Mouse (Mus musculus) neural tube, embryonic 12.5 days (tissue): ENCODE measurements around the gene Axl. TPM values are rescaled to one million over a fixed set of nuclear protein-coding genes. Genes with fewer than 3 reads are reported as not detected.

Experiments used
- ATAC-seq: fragments of 200-750 bp; cut with Nextera tagmentation; 2 replicates; pipeline ENCODE4 v1.8.0; 2017; ENCODE audit warnings: low read depth, mild to moderate bottlenecking, moderate TSS enrichment, moderate library complexity; ENCODE audit not compliant: low FRiP score
- H3K27ac ChIP-seq: fragments of 300-500 bp; sonication (generic); 2 replicates; pipeline ENCODE4 v1.5.1; 2016
- H3K27me3 ChIP-seq: fragments of 300-500 bp; sonication (generic); replicated peaks from 2 replicates; pipeline ENCODE4 v1.6.1; 2016; ENCODE audit warnings: mild to moderate bottlenecking
- H3K36me3 ChIP-seq: fragments of 300-500 bp; sonication (generic); 2 replicates; pipeline ENCODE4 v1.6.1; 2016; ENCODE audit warnings: mild to moderate bottlenecking
- H3K4me1 ChIP-seq: fragments of 300-500 bp; sonication (generic); 2 replicates; pipeline ENCODE4 v1.6.1; 2016
- H3K4me2 ChIP-seq: fragments of 300-500 bp; sonication (generic); replicated peaks from 2 replicates; pipeline ENCODE4 v1.6.1; 2016; ENCODE audit warnings: mild to moderate bottlenecking
- H3K4me3 ChIP-seq: fragments of 300-500 bp; sonication (generic); 2 replicates; pipeline ENCODE4 v1.5.1; 2016
- H3K9ac ChIP-seq: fragments of 300-500 bp; sonication (generic); 2 replicates; pipeline ENCODE4 v1.6.1; 2016; ENCODE audit warnings: mild to moderate bottlenecking
- H3K9me3 ChIP-seq: fragments of 300-500 bp; sonication (generic); 2 replicates; pipeline ENCODE4 v1.6.1; 2016; ENCODE audit warnings: mild to moderate bottlenecking
- WGBS: fragments of 180-500 bp; shearing (Covaris S2); methylation state at CpG from one replicate; pipeline ENCODE4 v1.1.7; 2016; 5-methylcytosine and 5-hydroxymethylcytosine counted together
- polyA plus RNA-seq: library from polyadenylated mRNA; unstranded; fragments of >200 nt; fragmentation: Nextera tagmentation; extraction: Ambion mirVana; gene quantifications from 2 replicates; pipeline ENCODE4 v1.2.1, GENCODE M21; 2016

The Axl gene
- polyA plus RNA-seq, 1 experiment from 2014 or later, result 33.0 TPM

DNA sequence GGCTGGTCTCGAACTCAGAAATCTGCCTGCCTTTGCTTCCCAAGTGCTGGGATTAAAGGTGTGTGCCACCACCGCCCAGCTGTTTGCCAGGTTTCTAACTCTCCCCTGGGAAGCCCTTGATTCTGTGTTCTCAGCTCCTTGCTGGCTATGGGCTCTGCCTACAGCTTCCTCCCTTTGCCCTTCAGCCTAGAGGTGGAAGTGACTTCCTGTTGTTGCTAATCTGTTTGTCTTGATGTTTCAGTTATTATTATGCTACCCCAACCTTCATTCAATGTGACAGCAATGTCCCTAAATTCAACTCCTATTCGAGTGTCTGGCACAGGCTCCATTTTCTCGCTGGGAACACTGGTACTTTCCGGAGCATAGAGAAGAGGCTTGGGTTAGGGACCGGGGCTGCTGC, 22.4 kb downstream of the Axl start:
- 89% methylated on average over 6 of the region's 6 CpGs for WGBS
- Histone ChIP-seq H3K9me3 (no peaks in the 10 kb centered on the region), H3K4me1 (no peaks in the 10 kb centered on the region), H3K27me3 (no peaks in the 10 kb centered on the region), H3K36me3 (peaks cover 15% of the 10 kb centered on the region), H3K9ac (no peak overlapping the region), H3K4me2 (no peak overlapping the region), H3K27ac (no peak overlapping the region), H3K4me3 (no peak overlapping the region)
- ATAC-seq, result no peak

DNA sequence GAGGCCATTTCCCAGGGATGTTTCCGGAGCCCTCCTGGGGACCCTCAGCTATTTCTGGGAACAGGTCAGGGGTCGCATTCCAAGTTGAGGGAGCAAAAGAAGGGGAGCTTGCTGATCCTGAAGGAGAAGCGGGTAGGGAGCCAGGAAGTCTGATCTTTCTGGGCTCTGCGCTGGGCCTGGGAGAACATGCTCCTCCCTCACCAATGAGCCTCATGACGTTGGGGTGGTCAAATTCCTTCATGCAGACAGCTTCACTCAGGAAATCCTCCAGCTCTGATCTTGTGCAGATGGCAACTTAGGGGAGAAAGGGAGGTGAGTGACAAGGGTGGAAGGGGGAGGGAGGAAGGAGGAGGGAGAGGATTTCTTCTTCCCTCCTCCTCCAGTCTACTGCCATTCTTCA, 24.3 kb downstream of the Axl start:
- no peak overlapping the region for H3K4me3 ChIP-seq
- H3K27ac ChIP-seq, result no peak overlapping the region
- H3K27me3 ChIP-seq, result no peaks in the 10 kb centered on the region
- H3K4me2 ChIP-seq, result no peak overlapping the region
- 68% methylated on average over 5 of the region's 5 CpGs for WGBS
- H3K9me3 ChIP-seq, result no peaks in the 10 kb centered on the region
- H3K4me1 ChIP-seq, result no peaks in the 10 kb centered on the region
- ATAC-seq, result no peak
- H3K36me3 ChIP-seq, result peaks cover 17% of the 10 kb centered on the region
- no peak overlapping the region for H3K9ac ChIP-seq

DNA sequence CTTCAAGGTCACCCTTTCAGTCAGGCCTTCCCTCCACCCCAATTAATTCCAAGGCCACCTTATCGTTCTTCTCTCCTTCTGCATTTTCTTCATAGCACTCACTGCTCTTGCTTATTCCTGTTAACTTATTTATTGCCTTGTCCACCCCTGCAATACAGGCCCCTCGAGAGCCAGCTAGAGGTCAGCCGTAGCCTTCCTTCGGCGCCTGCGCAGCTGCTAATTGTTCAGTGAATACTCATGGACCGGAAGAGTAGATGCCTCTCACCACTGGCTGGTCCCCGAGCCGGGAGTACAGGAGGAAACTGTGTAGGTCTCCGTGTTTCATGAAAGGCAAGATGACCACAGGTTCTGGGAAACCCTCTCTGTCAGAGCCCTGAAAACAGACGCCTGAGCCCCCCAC, 24.8 kb downstream of the Axl start:
- Histone ChIP-seq H3K9ac (no peak overlapping the region), H3K9me3 (no peaks in the 10 kb centered on the region), H3K4me2 (no peak overlapping the region), H3K27ac (no peak overlapping the region), H3K4me1 (no peaks in the 10 kb centered on the region), H3K36me3 (peaks cover 17% of the 10 kb centered on the region), H3K4me3 (no peak overlapping the region), H3K27me3 (no peaks in the 10 kb centered on the region)
- WGBS, result 72% methylated on average over 11 of the region's 11 CpGs
- ATAC-seq, result no peak

DNA sequence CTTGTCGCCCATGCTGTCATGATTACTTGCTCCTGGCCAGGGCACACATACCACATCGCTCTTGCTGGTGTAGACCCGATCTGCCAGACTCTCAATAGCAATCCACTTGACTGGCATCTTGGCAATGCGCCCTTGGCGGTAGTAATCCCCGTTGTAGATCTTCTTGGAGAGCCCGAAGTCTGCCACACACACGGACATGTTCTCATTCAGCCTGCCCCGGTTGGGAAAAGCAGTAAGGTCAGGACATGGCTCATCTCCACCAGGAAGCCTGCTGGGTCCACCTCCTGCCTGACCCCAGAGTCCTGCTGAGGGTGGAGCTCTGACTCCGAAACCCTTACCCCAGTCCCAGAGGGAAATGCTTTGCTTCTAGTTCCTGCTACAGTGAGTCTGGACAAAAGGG, 27.2 kb downstream of the Axl start:
- Histone ChIP-seq H3K9ac (no peak overlapping the region), H3K9me3 (no peaks in the 10 kb centered on the region), H3K4me2 (no peak overlapping the region), H3K4me1 (no peaks in the 10 kb centered on the region), H3K36me3 (peaks cover 12% of the 10 kb centered on the region), H3K27ac (no peak overlapping the region), H3K4me3 (no peak overlapping the region), H3K27me3 (no peaks in the 10 kb centered on the region)
- ATAC-seq, result no peak
- 85% methylated on average over 10 of the region's 10 CpGs for WGBS

DNA sequence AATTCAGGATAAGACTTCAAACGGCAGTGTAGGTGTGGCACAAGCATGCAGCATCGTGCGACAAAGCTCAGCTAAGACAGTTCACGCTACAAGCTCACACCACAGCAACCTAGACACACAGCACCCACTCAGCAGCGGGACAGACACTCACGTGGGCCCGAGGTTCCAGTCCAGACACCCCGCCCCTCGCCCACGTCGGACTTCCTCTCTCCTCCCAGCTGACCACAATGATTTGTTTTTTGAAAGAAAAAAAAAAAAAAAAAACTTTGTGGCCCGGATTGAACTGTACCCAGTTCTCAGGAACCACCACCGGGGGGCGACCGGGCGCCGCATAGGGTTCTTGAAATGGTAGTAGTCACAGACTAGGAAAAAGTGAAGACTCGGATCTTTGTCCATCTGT, 32.5 kb downstream of the Axl start:
- H3K4me3 ChIP-seq, result peak overlapping the region; percentile 97
- H3K36me3 ChIP-seq, result peaks cover 10% of the 10 kb centered on the region
- peak; percentile 42 for ATAC-seq
- no peaks in the 10 kb centered on the region for H3K9me3 ChIP-seq
- no peaks in the 10 kb centered on the region for H3K27me3 ChIP-seq
- peaks cover 20% of the 10 kb centered on the region for H3K4me1 ChIP-seq
- peak overlapping the region; percentile 94 for H3K4me2 ChIP-seq
- H3K9ac ChIP-seq, result peak overlapping the region; percentile 42; the same call in 1 of the 2 replicates
- peak overlapping the region; percentile 38 for H3K27ac ChIP-seq
- WGBS, result under 1% methylated on average over 18 of the region's 18 CpGs

DNA sequence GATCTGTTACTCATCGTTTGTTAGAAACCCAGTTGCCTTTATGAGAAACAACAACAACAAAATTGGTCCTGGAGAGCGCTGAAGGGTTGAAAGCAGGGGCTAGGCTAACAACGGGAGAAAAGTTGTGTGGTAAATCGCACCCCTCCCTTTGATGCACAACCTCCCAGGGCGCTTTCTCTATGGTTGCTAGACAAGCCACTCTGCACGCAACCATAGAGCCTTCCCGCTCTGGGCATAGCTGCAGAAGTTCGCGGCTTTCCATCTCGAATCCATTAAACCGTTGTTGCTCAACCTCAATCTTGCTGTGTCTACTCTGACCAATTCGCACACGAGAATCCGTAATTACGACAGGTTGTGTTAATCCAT, 33.1 kb downstream of the Axl start:
- H3K27me3 ChIP-seq, result no peaks in the 10 kb centered on the region
- peaks cover 20% of the 10 kb centered on the region for H3K4me1 ChIP-seq
- peak overlapping the region; percentile 38 for H3K27ac ChIP-seq
- under 1% methylated on average over 15 of the region's 15 CpGs for WGBS
- H3K9ac ChIP-seq, result peak overlapping the region; percentile 42
- ATAC-seq, result peak; percentile 55
- H3K9me3 ChIP-seq, result no peaks in the 10 kb centered on the region
- H3K36me3 ChIP-seq, result peaks cover 15% of the 10 kb centered on the region
- H3K4me2 ChIP-seq, result peak overlapping the region; percentile 94
- peak overlapping the region; percentile 97 for H3K4me3 ChIP-seq

DNA sequence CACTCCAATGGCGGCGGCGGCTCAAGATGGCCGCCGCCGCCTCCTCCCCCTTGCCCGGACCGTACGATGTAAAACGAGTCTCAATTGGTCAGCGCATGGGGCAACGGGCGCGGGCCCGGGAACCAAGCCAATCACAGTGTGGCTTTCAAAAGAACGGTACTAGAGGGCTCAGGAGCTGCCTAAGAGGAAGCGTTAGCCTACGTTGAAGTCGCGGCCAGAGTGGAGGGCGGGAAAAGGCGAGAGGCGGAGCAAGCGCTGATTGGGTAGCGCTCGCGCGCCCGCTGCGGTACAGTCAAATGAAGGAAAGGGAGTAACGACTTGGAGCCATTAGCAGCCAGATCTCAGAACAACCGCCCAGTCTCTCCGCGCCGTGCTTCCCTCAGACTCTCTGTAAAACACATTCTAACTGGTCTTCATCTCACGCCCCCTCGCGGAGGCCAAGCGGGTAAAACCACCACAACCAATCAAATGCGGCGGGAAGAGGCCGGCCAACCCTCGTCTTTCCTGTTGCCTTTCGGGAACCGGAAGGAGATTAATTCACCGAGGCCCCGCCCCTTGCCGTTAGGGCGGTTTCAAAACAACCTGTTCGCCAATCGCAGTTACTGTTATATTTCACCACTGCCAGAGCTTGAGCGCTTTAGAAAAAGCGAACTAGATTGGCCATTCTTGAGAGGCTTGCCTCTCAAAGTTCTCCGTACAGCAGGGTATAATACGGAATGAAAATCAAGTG, 33.6 kb downstream of the Axl start, which contains the start of gene Hnrnpul1:
TSS of gene Hnrnpul1 (minus strand) at position 20 of the 730 bp plus-strand sequence.
- peaks cover 20% of the 10 kb centered on the region for H3K4me1 ChIP-seq
- peak within 1 kb of the TSS; percentile 97 for H3K4me3 ChIP-seq
- peak within 1 kb of the TSS; percentile 96 for H3K9ac ChIP-seq
- H3K27me3 ChIP-seq, result no peaks in the 10 kb centered on the region
- under 1% methylated on average over 55 of the region's 55 CpGs for WGBS
- peaks cover 20% of the 10 kb centered on the region for H3K36me3 ChIP-seq
- peak within 1 kb of the TSS; percentile 94 for H3K4me2 ChIP-seq
- H3K9me3 ChIP-seq, result no peaks in the 10 kb centered on the region
- peak; percentile 93 for ATAC-seq
- peak within 1 kb of the TSS; percentile 88 for H3K27ac ChIP-seq

DNA sequence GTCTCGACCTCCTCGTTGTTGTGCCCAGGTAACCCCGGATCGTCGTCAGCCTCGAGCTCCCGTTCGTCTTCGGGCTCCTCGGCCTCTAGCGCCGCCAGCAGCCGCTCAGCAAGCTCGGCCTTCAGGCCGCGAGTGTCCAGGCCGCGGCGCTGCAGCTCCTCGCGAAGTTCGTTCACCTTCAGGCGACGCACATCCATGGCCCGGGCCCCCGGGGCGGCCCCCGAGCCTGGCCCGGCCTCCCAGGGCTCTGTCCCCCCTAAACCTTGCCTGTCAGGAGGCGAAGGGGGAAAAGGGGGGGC, 34.1 kb downstream of the Axl start:
- H3K27me3 ChIP-seq, result no peaks in the 10 kb centered on the region
- peaks cover 20% of the 10 kb centered on the region for H3K4me1 ChIP-seq
- peak overlapping the region; percentile 94 for H3K4me2 ChIP-seq
- no peaks in the 10 kb centered on the region for H3K9me3 ChIP-seq
- H3K4me3 ChIP-seq, result peak overlapping the region; percentile 97
- peaks cover 25% of the 10 kb centered on the region for H3K36me3 ChIP-seq
- H3K9ac ChIP-seq, result peak overlapping the region; percentile 96
- under 1% methylated on average over 30 of the region's 30 CpGs for WGBS
- peak overlapping the region; percentile 88 for H3K27ac ChIP-seq
- no peak for ATAC-seq

DNA sequence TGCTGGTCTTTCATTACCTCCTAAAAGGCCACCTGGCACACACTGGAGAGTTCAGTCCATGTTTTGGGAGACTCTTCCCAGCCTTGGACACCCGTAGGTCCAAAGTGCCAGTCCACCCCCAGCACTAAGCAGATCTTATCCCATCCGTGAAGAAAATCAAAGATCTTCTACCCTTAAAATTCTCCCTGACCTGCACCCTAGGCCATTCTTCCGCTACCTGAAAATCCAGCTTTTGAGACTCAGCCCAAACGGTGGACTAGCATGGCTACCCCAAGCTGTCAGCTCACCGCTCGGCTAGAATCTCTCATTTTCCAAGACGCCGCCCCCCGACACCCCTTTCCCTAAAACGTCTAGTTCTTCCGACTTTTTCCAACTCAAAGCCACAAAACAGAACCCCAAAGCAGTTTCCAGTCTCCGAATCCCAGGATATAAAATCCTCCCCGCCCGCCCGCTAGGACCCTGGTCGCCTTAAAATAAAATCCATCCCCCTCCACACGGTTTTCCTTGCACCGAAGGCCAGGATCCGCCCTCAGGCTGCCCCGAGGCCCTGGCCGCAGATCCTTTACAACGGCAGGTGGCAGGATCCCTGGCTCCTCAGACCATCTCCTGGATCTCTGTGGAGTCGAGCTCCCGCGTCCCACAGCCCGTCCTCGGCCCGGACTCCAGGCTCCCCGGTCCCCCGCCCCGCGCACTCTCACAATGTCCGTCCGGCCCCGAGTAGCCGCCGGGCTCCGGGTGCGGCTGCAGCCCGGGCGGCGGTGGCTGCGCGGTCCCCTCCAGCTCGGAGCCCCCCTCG, 34.7 kb downstream of the Axl start:
- peak; percentile 14 for ATAC-seq
- Histone ChIP-seq H3K9me3 (no peaks in the 10 kb centered on the region), H3K9ac (peak overlapping the region; percentile 96), H3K27ac (peak overlapping the region; percentile 88), H3K36me3 (peaks cover 31% of the 10 kb centered on the region), H3K4me2 (peak overlapping the region; percentile 94), H3K4me3 (peak overlapping the region; percentile 97), H3K27me3 (no peaks in the 10 kb centered on the region), H3K4me1 (peaks cover 20% of the 10 kb centered on the region)
- under 1% methylated on average over 46 of the region's 46 CpGs for WGBS

DNA sequence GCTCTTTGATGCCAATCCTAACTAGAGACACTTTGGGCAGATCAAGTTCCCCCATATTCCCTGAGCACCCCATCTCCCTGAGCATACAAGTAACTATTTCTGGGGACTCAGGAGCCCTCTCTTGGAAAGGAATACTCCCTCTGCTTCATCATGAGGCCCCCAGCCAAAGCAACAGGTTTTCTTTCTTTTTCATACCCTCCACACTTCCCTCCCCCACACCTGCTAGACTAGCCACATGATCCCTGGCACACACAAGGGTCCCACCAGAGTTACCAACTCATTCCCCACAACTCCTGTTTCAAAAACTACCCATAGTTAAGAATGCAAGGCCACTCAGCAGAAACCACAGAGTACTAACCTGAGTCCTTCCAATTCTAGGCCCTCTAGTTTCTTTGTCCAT, 35.4 kb downstream of the Axl start:
- Histone ChIP-seq H3K9me3 (no peaks in the 10 kb centered on the region), H3K36me3 (peaks cover 38% of the 10 kb centered on the region), H3K4me3 (peak overlapping the region; percentile 97), H3K27me3 (no peaks in the 10 kb centered on the region), H3K4me2 (peak overlapping the region; percentile 94), H3K4me1 (peaks cover 20% of the 10 kb centered on the region), H3K27ac (no peak overlapping the region), H3K9ac (peak overlapping the region; percentile 96)
- ATAC-seq, result no peak

DNA sequence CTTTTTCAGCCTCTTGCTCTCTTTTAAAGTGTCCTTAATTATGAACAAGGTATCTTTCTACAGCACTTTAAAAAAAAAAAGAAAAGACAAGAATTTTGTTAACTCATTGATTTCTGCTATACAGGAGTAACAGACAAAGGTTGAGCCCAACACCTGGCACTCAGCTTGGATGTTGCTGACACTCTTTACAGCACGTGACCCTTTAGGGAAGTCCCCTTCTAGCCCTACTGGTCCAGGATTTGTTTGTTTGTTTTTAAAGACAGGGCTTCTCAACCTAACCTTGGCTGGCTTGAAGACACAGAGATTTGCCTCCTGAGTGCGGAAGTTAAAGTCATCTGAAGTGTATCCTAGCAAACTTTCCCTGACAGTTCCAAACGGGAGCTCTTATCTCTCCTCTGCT, 41.7 kb downstream of the Axl start:
- no peak for ATAC-seq
- WGBS, result 83% methylated on average over 3 of the region's 3 CpGs
- no peaks in the 10 kb centered on the region for H3K9me3 ChIP-seq
- H3K27me3 ChIP-seq, result no peaks in the 10 kb centered on the region
- no peak overlapping the region for H3K4me2 ChIP-seq
- H3K4me1 ChIP-seq, result peaks cover 1% of the 10 kb centered on the region
- H3K27ac ChIP-seq, result no peak overlapping the region
- no peak overlapping the region for H3K9ac ChIP-seq
- peaks cover 98% of the 10 kb centered on the region for H3K36me3 ChIP-seq
- H3K4me3 ChIP-seq, result no peak overlapping the region

DNA sequence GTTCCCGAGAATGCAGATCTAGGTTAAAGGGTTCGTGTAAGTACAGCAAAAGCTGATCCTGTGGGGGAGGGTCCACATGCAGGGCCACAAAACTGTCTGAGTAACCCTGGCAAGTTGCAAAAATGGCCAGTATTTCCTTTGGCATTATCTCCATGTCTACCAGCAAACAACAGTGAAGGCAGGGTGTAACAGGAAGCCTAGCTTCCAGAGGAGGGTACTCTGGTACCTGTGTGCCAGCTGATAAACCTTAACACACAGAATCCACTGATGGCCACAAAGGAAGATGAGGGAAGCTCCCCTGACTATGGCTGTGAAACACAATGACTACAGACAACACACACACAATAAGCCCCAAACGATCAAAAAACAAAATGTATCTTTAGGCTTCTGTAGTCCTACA, 50.2 kb downstream of the Axl start:
- 91% methylated on average over 3 of the region's 3 CpGs for WGBS
- Histone ChIP-seq H3K4me2 (no peak overlapping the region), H3K9me3 (no peaks in the 10 kb centered on the region), H3K4me3 (no peak overlapping the region), H3K27ac (no peak overlapping the region), H3K4me1 (no peaks in the 10 kb centered on the region), H3K9ac (no peak overlapping the region), H3K27me3 (no peaks in the 10 kb centered on the region), H3K36me3 (peaks cover 91% of the 10 kb centered on the region)
- no peak for ATAC-seq
